7 mouse cellular contexts compared by ENCODE assay signal in the genomic region with DNA sequence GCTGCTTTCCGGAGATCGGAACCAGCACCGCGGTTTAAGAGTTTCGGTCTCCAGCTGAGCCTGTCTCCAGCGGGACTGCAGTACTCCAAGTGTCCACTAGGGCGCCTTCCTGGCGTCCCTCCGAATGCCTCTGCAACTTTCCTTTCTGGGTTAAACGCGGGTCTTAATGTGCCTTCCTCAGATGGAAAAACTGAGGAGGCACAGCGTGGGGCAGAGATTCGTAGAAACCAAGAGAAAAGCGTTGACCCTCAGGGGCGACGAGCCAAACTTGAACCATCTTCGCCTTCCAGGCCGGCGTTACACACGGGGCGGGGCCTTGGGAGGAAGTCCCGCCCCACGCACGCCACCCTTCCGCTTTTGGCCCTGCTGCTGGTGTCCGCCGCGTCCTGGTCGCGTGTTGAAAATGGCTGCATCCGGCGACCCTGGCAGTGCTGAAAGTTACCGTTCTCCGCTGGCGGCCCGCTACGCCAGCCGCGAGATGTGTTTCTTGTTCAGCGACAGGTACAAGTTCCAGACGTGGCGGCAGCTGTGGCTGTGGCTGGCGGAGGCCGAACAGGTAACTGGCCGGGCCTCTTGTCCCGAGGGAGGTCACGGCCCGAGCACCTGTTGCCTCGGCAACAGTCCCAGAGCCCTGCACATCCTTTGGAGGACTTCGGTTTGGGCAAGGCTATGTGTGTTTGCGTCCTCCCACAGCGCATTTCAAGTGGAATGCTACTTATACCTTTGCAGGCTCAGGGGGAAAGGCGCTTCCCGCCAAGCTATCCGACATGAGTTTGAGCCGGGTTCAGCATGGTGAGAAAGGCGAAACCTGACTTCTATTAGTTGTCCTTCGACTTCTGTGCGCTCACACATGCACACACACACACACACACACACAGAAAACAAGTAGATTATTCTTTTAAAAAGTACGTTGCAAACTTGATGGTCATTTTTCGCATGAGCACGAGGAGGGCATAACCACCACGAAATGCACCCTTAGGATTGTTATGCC. TPM values are rescaled to one million over a fixed set of nuclear protein-coding genes. Genes with fewer than 3 reads are reported as not detected.
DNase-seq lines count a peak whose midpoint lies in the region; ATAC-seq lines count a peak whose summit lies in the region.

A gene (plus strand): TSS at position 346 of the 991 bp plus-strand sequence.

- H3K36me3 ChIP-seq in embryonic facial prominence, embryonic 11.5 days (replicated peaks; ENCODE audit: control insufficient read depth, insufficient read depth, low read depth, low read length), result peaks cover 3% of the 10 kb centered on the region
- H3K36me3 ChIP-seq in limb, embryonic 11.5 days (ENCODE audit: control insufficient read depth, insufficient read depth, low read length), result peaks cover 8% of the 10 kb centered on the region; the same call in 1 of the 2 replicates
- peaks cover 15% of the 10 kb centered on the region for H3K36me3 ChIP-seq in midbrain, embryonic 14.5 days (ENCODE audit: control insufficient read depth, insufficient read depth, low read length)

- DNase-seq in adrenal gland, postnatal 14 days, result peak; percentile 93
- peak; percentile 93 for DNase-seq in embryonic facial prominence, embryonic 11.5 days (ENCODE audit: low spot score)
- peak; percentile 98 for DNase-seq in heart, adult 11 months
- DNase-seq in kidney, adult 18-20 months, result peak; percentile 92
- DNase-seq in limb, embryonic 11.5 days (ENCODE audit: low spot score), result peak; percentile 92
- peak; percentile 94 for DNase-seq in midbrain, embryonic 14.5 days
- peak; percentile 76 to 86 for DNase-seq in spleen, adult 18-20 months

- ATAC-seq in embryonic facial prominence, embryonic 11.5 days (replicated peaks; ENCODE audit: insufficient number of reproducible peaks, low FRiP score, low TSS enrichment, low read depth), result peak; percentile 84; the same call in 1 of the 2 replicates
- ATAC-seq in limb, embryonic 11.5 days (ENCODE audit: insufficient number of reproducible peaks, low FRiP score, low TSS enrichment, low read depth), result peak; percentile 87
- ATAC-seq in midbrain, embryonic 14.5 days (ENCODE audit: low FRiP score, low TSS enrichment), result peak; percentile 92

- no peaks in the 10 kb centered on the region for H3K9me3 ChIP-seq in embryonic facial prominence, embryonic 11.5 days (replicated peaks; ENCODE audit: control insufficient read depth, low read length)
- H3K9me3 ChIP-seq in limb, embryonic 11.5 days (ENCODE audit: control insufficient read depth, low read length), result no peaks in the 10 kb centered on the region
- H3K9me3 ChIP-seq in midbrain, embryonic 14.5 days (ENCODE audit: control insufficient read depth, low read length), result no peaks in the 10 kb centered on the region

- H3K4me1 ChIP-seq in embryonic facial prominence, embryonic 11.5 days (ENCODE audit: control insufficient read depth, insufficient read depth, low read length), result peaks cover 3% of the 10 kb centered on the region; the same call in 1 of the 2 replicates
- peaks cover 2% of the 10 kb centered on the region; the same call in 1 of the 2 replicates for H3K4me1 ChIP-seq in limb, embryonic 11.5 days (ENCODE audit: control insufficient read depth, insufficient read depth, low read length)
- H3K4me1 ChIP-seq in midbrain, embryonic 14.5 days (ENCODE audit: control insufficient read depth, insufficient read depth, low read length), result peaks cover 5% of the 10 kb centered on the region

- peak within 1 kb of the TSS; percentile 79 for H3K9ac ChIP-seq in embryonic facial prominence, embryonic 11.5 days (replicated peaks; ENCODE audit: low read length)
- peak within 1 kb of the TSS; percentile 78 for H3K9ac ChIP-seq in limb, embryonic 11.5 days (ENCODE audit: low read length)
- H3K9ac ChIP-seq in midbrain, embryonic 14.5 days (replicated peaks; ENCODE audit: low read length), result peak within 1 kb of the TSS; percentile 58

- WGBS in embryonic facial prominence, embryonic 11.5 days, result under 1% methylated on average over 63 of the region's 63 CpGs
- WGBS in limb, embryonic 11.5 days, result 1% methylated on average over 63 of the region's 63 CpGs
- WGBS in midbrain, embryonic 14.5 days, result under 1% methylated on average over 63 of the region's 63 CpGs

- peak within 1 kb of the TSS; percentile 72 for H3K4me2 ChIP-seq in embryonic facial prominence, embryonic 11.5 days (ENCODE audit: low read depth, low read length)
- peak within 1 kb of the TSS; percentile 57 for H3K4me2 ChIP-seq in limb, embryonic 11.5 days (ENCODE audit: low read depth, severe bottlenecking)
- peak within 1 kb of the TSS; percentile 64 for H3K4me2 ChIP-seq in midbrain, embryonic 14.5 days (ENCODE audit: low read length)

- no peaks in the 10 kb centered on the region for H3K27me3 ChIP-seq in embryonic facial prominence, embryonic 11.5 days (ENCODE audit: control insufficient read depth, insufficient read depth, low read length)
- H3K27me3 ChIP-seq in limb, embryonic 11.5 days (ENCODE audit: control insufficient read depth, insufficient read depth, low read length), result no peaks in the 10 kb centered on the region
- no peaks in the 10 kb centered on the region for H3K27me3 ChIP-seq in midbrain, embryonic 14.5 days (ENCODE audit: control insufficient read depth, insufficient read depth, low read length)

- peak within 1 kb of the TSS; percentile 89 for H3K4me3 ChIP-seq in embryonic facial prominence, embryonic 11.5 days (ENCODE audit: low read depth, low read length)
- peak within 1 kb of the TSS; percentile 91 for H3K4me3 ChIP-seq in limb, embryonic 11.5 days (ENCODE audit: low read depth, low read length)
- peak within 1 kb of the TSS; percentile 90 for H3K4me3 ChIP-seq in midbrain, embryonic 14.5 days (replicated peaks; ENCODE audit: low read depth, low read length)

- H3K27ac ChIP-seq in embryonic facial prominence, embryonic 11.5 days (replicated peaks; ENCODE audit: low read depth, low read length), result peak within 1 kb of the TSS; percentile 65
- H3K27ac ChIP-seq in limb, embryonic 11.5 days (replicated peaks; ENCODE audit: low read depth, low read length), result peak within 1 kb of the TSS; percentile 47; the same call in 1 of the 2 replicates
- peak within 1 kb of the TSS; percentile 63; the same call in 1 of the 2 replicates for H3K27ac ChIP-seq in midbrain, embryonic 14.5 days (replicated peaks; ENCODE audit: low read depth, low read length)

RNA-seq across cellular contexts. Expression of the gene that starts here (rescaled TPM):
- total RNA-seq in adrenal gland, postnatal 14 days (2021), result 47.7 and 50.5 TPM in 2 replicates
- polyA plus RNA-seq in embryonic facial prominence, embryonic 11.5 days (2014; fragmentation: Nextera tagmentation; extraction: Ambion mirVana), result 163 and 168 TPM in 2 replicates
- polyA plus RNA-seq in limb, embryonic 11.5 days (2014; fragmentation: Nextera tagmentation; extraction: Ambion mirVana), result 196 and 197 TPM in 2 replicates
- polyA plus RNA-seq in midbrain, embryonic 14.5 days (2014; fragmentation: Nextera tagmentation; extraction: Ambion mirVana), result 81.6 and 90.4 TPM in 2 replicates

Comparison
In these comparisons a context has a peak if more than half of its experiments do, and no peak if none do; other contexts are left out.
1. Peak in every context shown above with its lines: DNase-seq, ATAC-seq, H3K4me3 ChIP-seq and H3K27ac ChIP-seq.